Mouse (Mus musculus): ENCODE measurements at regions not wholly inside any gene's neighbourhood (a gene's known extent, or its start where the extent isn't known, plus 50 kb on each side); places are given as distances from the start of the nearest gene placed in this dataset.

GRCm38 (mm10) chr10:19078047-19078446 lies 62.6 kb upstream of the Tnfaip3 start:
- Histone ChIP-seq H3K4me3 (ENCODE audit: low read depth, low read length) (no peak overlapping the region), H3K9me3 (replicated peaks; ENCODE audit: control insufficient read depth, low read length) (no peaks in the 10 kb centered on the region), H3K27ac (replicated peaks; ENCODE audit: low read depth, low read length) (no peak overlapping the region), H3K9ac (replicated peaks; ENCODE audit: low read length) (no peak overlapping the region), H3K27me3 (ENCODE audit: control insufficient read depth, insufficient read depth, low read length) (no peaks in the 10 kb centered on the region), H3K4me1 (ENCODE audit: control insufficient read depth, insufficient read depth, low read length) (no peaks in the 10 kb centered on the region), H3K36me3 (replicated peaks; ENCODE audit: control insufficient read depth, insufficient read depth, low read depth, low read length) (no peaks in the 10 kb centered on the region), H3K4me2 (ENCODE audit: low read depth, low read length) (no peak overlapping the region)
- WGBS, result 80% methylated on average over 4 of the region's 4 CpGs
- ATAC-seq (replicated peaks; ENCODE audit: insufficient number of reproducible peaks, low FRiP score, low TSS enrichment, low read depth) (no peak), DNase-seq (ENCODE audit: low spot score) (no peak)

- H3K4me3 ChIP-seq (ENCODE audit: low read depth, low read length), result no peak overlapping the region
- H3K27ac ChIP-seq (replicated peaks; ENCODE audit: low read depth, low read length), result no peak overlapping the region
- no peaks in the 10 kb centered on the region for H3K9me3 ChIP-seq (replicated peaks; ENCODE audit: control insufficient read depth, low read length)
- DNase-seq (ENCODE audit: low spot score) (no peak), ATAC-seq (replicated peaks; ENCODE audit: insufficient number of reproducible peaks, low FRiP score, low TSS enrichment, low read depth) (no peak)
- WGBS, result 82% methylated on average over 5 of the region's 5 CpGs
- no peak overlapping the region for H3K9ac ChIP-seq (replicated peaks; ENCODE audit: low read length)
- no peaks in the 10 kb centered on the region for H3K4me1 ChIP-seq (ENCODE audit: control insufficient read depth, insufficient read depth, low read length)
- H3K27me3 ChIP-seq (ENCODE audit: control insufficient read depth, insufficient read depth, low read length), result no peaks in the 10 kb centered on the region
- H3K36me3 ChIP-seq (replicated peaks; ENCODE audit: control insufficient read depth, insufficient read depth, low read depth, low read length), result no peaks in the 10 kb centered on the region
- no peak overlapping the region for H3K4me2 ChIP-seq (ENCODE audit: low read depth, low read length)
Measured at GRCm38 (mm10) chr10:19068377-19068776, 52.9 kb upstream of the Tnfaip3 start.

GRCm38 (mm10) chr10:19067623-19068022 lies 52.2 kb upstream of the Tnfaip3 start:
- Histone ChIP-seq H3K9me3 (replicated peaks; ENCODE audit: control insufficient read depth, low read length) (no peaks in the 10 kb centered on the region), H3K4me2 (ENCODE audit: low read depth, low read length) (no peak overlapping the region), H3K4me1 (ENCODE audit: control insufficient read depth, insufficient read depth, low read length) (no peaks in the 10 kb centered on the region), H3K27me3 (ENCODE audit: control insufficient read depth, insufficient read depth, low read length) (no peaks in the 10 kb centered on the region), H3K9ac (replicated peaks; ENCODE audit: low read length) (no peak overlapping the region), H3K27ac (replicated peaks; ENCODE audit: low read depth, low read length) (no peak overlapping the region), H3K36me3 (replicated peaks; ENCODE audit: control insufficient read depth, insufficient read depth, low read depth, low read length) (no peaks in the 10 kb centered on the region), H3K4me3 (ENCODE audit: low read depth, low read length) (no peak overlapping the region)
- WGBS, result 80% methylated on average over 3 of the region's 3 CpGs
- no peak for DNase-seq (ENCODE audit: low spot score)
- no peak for ATAC-seq (replicated peaks; ENCODE audit: insufficient number of reproducible peaks, low FRiP score, low TSS enrichment, low read depth)

GRCm38 (mm10) chr10:19066821-19067350 lies 51.4 kb upstream of the Tnfaip3 start:
- Histone ChIP-seq H3K9ac (replicated peaks; ENCODE audit: low read length) (no peak overlapping the region), H3K4me3 (ENCODE audit: low read depth, low read length) (no peak overlapping the region), H3K36me3 (replicated peaks; ENCODE audit: control insufficient read depth, insufficient read depth, low read depth, low read length) (no peaks in the 10 kb centered on the region), H3K4me1 (ENCODE audit: control insufficient read depth, insufficient read depth, low read length) (no peaks in the 10 kb centered on the region), H3K9me3 (replicated peaks; ENCODE audit: control insufficient read depth, low read length) (no peaks in the 10 kb centered on the region), H3K27ac (replicated peaks; ENCODE audit: low read depth, low read length) (no peak overlapping the region), H3K4me2 (ENCODE audit: low read depth, low read length) (no peak overlapping the region), H3K27me3 (ENCODE audit: control insufficient read depth, insufficient read depth, low read length) (no peaks in the 10 kb centered on the region)
- DNase-seq (ENCODE audit: low spot score) (no peak), ATAC-seq (replicated peaks; ENCODE audit: insufficient number of reproducible peaks, low FRiP score, low TSS enrichment, low read depth) (no peak)
- 88% methylated on average over 5 of the region's 5 CpGs for WGBS
